Mouse (Mus musculus): ENCODE measurements at regions not wholly inside any gene's neighbourhood (a gene's known extent, or its start where the extent isn't known, plus 50 kb on each side); places are given as distances from the start of the nearest gene placed in this dataset.
A peak's percentile ranks its signal among the peaks of the same experiment; 100 is the strongest.

- DNase-seq (ENCODE audit: low spot score), result peak; percentile 36
These were observed 953.6 kb upstream of the Gm8797 start for GRCm38 (mm10) chr3:4796909-4797566.

GRCm38 (mm10) chr3:4797567-4797940 is 953.1 kb upstream of the Gm8797 start:
- ATAC-seq (ENCODE audit: low FRiP score), result no peak
- no peak for DNase-seq (ENCODE audit: low spot score)
- no peaks in the 10 kb centered on the region for H3K4me1 ChIP-seq (replicated peaks; ENCODE audit: control insufficient read depth, insufficient read depth, low read length)
- H3K4me3 ChIP-seq (ENCODE audit: low read depth, low read length), result no peak overlapping the region
- no peaks in the 10 kb centered on the region for H3K9me3 ChIP-seq (ENCODE audit: control insufficient read depth, low read length)
- WGBS, result 80% methylated on average over 6 of the region's 6 CpGs
- H3K36me3 ChIP-seq (ENCODE audit: control insufficient read depth, insufficient read depth, low read length), result no peaks in the 10 kb centered on the region
- no peak overlapping the region for H3K9ac ChIP-seq (ENCODE audit: low read depth, low read length)
- H3K4me2 ChIP-seq (replicated peaks; ENCODE audit: low read depth, low read length), result no peak overlapping the region
- H3K27me3 ChIP-seq (ENCODE audit: control insufficient read depth, insufficient read depth, low read length), result no peaks in the 10 kb centered on the region
- H3K27ac ChIP-seq (ENCODE audit: low read depth, low read length), result no peak overlapping the region

More at GRCm38 (mm10) chr3:4796909-4797566, 953.6 kb upstream of the Gm8797 start:
- 72% methylated on average over 8 of the region's 8 CpGs for WGBS
- Histone ChIP-seq H3K27me3 (ENCODE audit: control insufficient read depth, insufficient read depth, low read length) (no peaks in the 10 kb centered on the region), H3K4me2 (replicated peaks; ENCODE audit: low read depth, low read length) (no peak overlapping the region), H3K4me1 (replicated peaks; ENCODE audit: control insufficient read depth, insufficient read depth, low read length) (no peaks in the 10 kb centered on the region), H3K9me3 (ENCODE audit: control insufficient read depth, low read length) (no peaks in the 10 kb centered on the region), H3K27ac (ENCODE audit: low read depth, low read length) (no peak overlapping the region), H3K9ac (ENCODE audit: low read depth, low read length) (no peak overlapping the region), H3K4me3 (ENCODE audit: low read depth, low read length) (no peak overlapping the region), H3K36me3 (ENCODE audit: control insufficient read depth, insufficient read depth, low read length) (no peaks in the 10 kb centered on the region)
- ATAC-seq (ENCODE audit: low FRiP score), result peak; percentile 78

GRCm38 (mm10) chr3:4798366-4798765 is 952.2 kb upstream of the Gm8797 start:
- ATAC-seq (ENCODE audit: low FRiP score) (no peak), DNase-seq (ENCODE audit: low spot score) (no peak)
- Histone ChIP-seq H3K9ac (ENCODE audit: low read depth, low read length) (no peak overlapping the region), H3K4me1 (replicated peaks; ENCODE audit: control insufficient read depth, insufficient read depth, low read length) (no peaks in the 10 kb centered on the region), H3K27me3 (ENCODE audit: control insufficient read depth, insufficient read depth, low read length) (no peaks in the 10 kb centered on the region), H3K36me3 (ENCODE audit: control insufficient read depth, insufficient read depth, low read length) (no peaks in the 10 kb centered on the region), H3K4me3 (ENCODE audit: low read depth, low read length) (no peak overlapping the region), H3K27ac (ENCODE audit: low read depth, low read length) (no peak overlapping the region), H3K9me3 (ENCODE audit: control insufficient read depth, low read length) (no peaks in the 10 kb centered on the region), H3K4me2 (replicated peaks; ENCODE audit: low read depth, low read length) (no peak overlapping the region)
- 59% methylated on average over 3 of the region's 3 CpGs for WGBS

GRCm38 (mm10) chr3:4834459-4834858 is 916.1 kb upstream of the Gm8797 start:
- H3K4me3 ChIP-seq (ENCODE audit: low read depth, low read length), result no peak overlapping the region
- H3K9me3 ChIP-seq (ENCODE audit: control insufficient read depth, low read length), result no peaks in the 10 kb centered on the region
- DNase-seq (ENCODE audit: low spot score) (no peak), ATAC-seq (ENCODE audit: low FRiP score) (no peak)
- no peak overlapping the region for H3K9ac ChIP-seq (ENCODE audit: low read depth, low read length)
- H3K36me3 ChIP-seq (ENCODE audit: control insufficient read depth, insufficient read depth, low read length), result no peaks in the 10 kb centered on the region
- WGBS, result 92% methylated on average over 1 of the region's 1 CpGs
- H3K4me2 ChIP-seq (replicated peaks; ENCODE audit: low read depth, low read length), result no peak overlapping the region
- no peaks in the 10 kb centered on the region for H3K27me3 ChIP-seq (ENCODE audit: control insufficient read depth, insufficient read depth, low read length)
- H3K4me1 ChIP-seq (replicated peaks; ENCODE audit: control insufficient read depth, insufficient read depth, low read length), result no peaks in the 10 kb centered on the region
- no peak overlapping the region for H3K27ac ChIP-seq (ENCODE audit: low read depth, low read length)

GRCm38 (mm10) chr3:4835645-4836044 is 915.0 kb upstream of the Gm8797 start:
- H3K27me3 ChIP-seq (ENCODE audit: control insufficient read depth, insufficient read depth, low read length), result no peaks in the 10 kb centered on the region
- H3K36me3 ChIP-seq (ENCODE audit: control insufficient read depth, insufficient read depth, low read length), result no peaks in the 10 kb centered on the region
- H3K4me3 ChIP-seq (ENCODE audit: low read depth, low read length), result no peak overlapping the region
- no peak overlapping the region for H3K27ac ChIP-seq (ENCODE audit: low read depth, low read length)
- H3K4me2 ChIP-seq (replicated peaks; ENCODE audit: low read depth, low read length), result no peak overlapping the region
- no peak for ATAC-seq (ENCODE audit: low FRiP score)
- no peak overlapping the region for H3K9ac ChIP-seq (ENCODE audit: low read depth, low read length)
- no peaks in the 10 kb centered on the region for H3K4me1 ChIP-seq (replicated peaks; ENCODE audit: control insufficient read depth, insufficient read depth, low read length)
- no peak for DNase-seq (ENCODE audit: low spot score)
- H3K9me3 ChIP-seq (ENCODE audit: control insufficient read depth, low read length), result no peaks in the 10 kb centered on the region
- WGBS, result 97% methylated on average over 1 of the region's 1 CpGs

GRCm38 (mm10) chr3:4836888-4837287 is 913.7 kb upstream of the Gm8797 start:
- no peak overlapping the region for H3K4me3 ChIP-seq (ENCODE audit: low read depth, low read length)
- no peak for DNase-seq (ENCODE audit: low spot score)
- no peak for ATAC-seq (ENCODE audit: low FRiP score)
- no peak overlapping the region for H3K27ac ChIP-seq (ENCODE audit: low read depth, low read length)
- no peaks in the 10 kb centered on the region for H3K36me3 ChIP-seq (ENCODE audit: control insufficient read depth, insufficient read depth, low read length)
- H3K9me3 ChIP-seq (ENCODE audit: control insufficient read depth, low read length), result no peaks in the 10 kb centered on the region
- no peaks in the 10 kb centered on the region for H3K4me1 ChIP-seq (replicated peaks; ENCODE audit: control insufficient read depth, insufficient read depth, low read length)
- H3K27me3 ChIP-seq (ENCODE audit: control insufficient read depth, insufficient read depth, low read length), result no peaks in the 10 kb centered on the region
- no peak overlapping the region for H3K9ac ChIP-seq (ENCODE audit: low read depth, low read length)
- WGBS, result 76% methylated on average over 1 of the region's 1 CpGs
- H3K4me2 ChIP-seq (replicated peaks; ENCODE audit: low read depth, low read length), result no peak overlapping the region

GRCm38 (mm10) chr3:4854958-4855566 is 895.5 kb upstream of the Gm8797 start:
- H3K9me3 ChIP-seq (ENCODE audit: control insufficient read depth, low read length), result no peaks in the 10 kb centered on the region
- no peak overlapping the region for H3K27ac ChIP-seq (ENCODE audit: low read depth, low read length)
- no peak overlapping the region for H3K4me3 ChIP-seq (ENCODE audit: low read depth, low read length)
- DNase-seq (ENCODE audit: low spot score) (peak; percentile 8), ATAC-seq (ENCODE audit: low FRiP score) (peak; percentile 81)
- H3K27me3 ChIP-seq (ENCODE audit: control insufficient read depth, insufficient read depth, low read length), result no peaks in the 10 kb centered on the region
- no peak overlapping the region for H3K4me2 ChIP-seq (replicated peaks; ENCODE audit: low read depth, low read length)
- no peaks in the 10 kb centered on the region for H3K4me1 ChIP-seq (replicated peaks; ENCODE audit: control insufficient read depth, insufficient read depth, low read length)
- H3K9ac ChIP-seq (ENCODE audit: low read depth, low read length), result no peak overlapping the region
- no peaks in the 10 kb centered on the region for H3K36me3 ChIP-seq (ENCODE audit: control insufficient read depth, insufficient read depth, low read length)
- 76% methylated on average over 1 of the region's 1 CpGs for WGBS

- no peak overlapping the region for H3K4me2 ChIP-seq (replicated peaks; ENCODE audit: low read depth, low read length)
- H3K4me3 ChIP-seq (ENCODE audit: low read depth, low read length), result no peak overlapping the region
- no peak for DNase-seq (ENCODE audit: low spot score)
- no peaks in the 10 kb centered on the region for H3K9me3 ChIP-seq (ENCODE audit: control insufficient read depth, low read length)
- no peaks in the 10 kb centered on the region for H3K4me1 ChIP-seq (replicated peaks; ENCODE audit: control insufficient read depth, insufficient read depth, low read length)
- no peaks in the 10 kb centered on the region for H3K36me3 ChIP-seq (ENCODE audit: control insufficient read depth, insufficient read depth, low read length)
- no peak overlapping the region for H3K27ac ChIP-seq (ENCODE audit: low read depth, low read length)
- no peaks in the 10 kb centered on the region for H3K27me3 ChIP-seq (ENCODE audit: control insufficient read depth, insufficient read depth, low read length)
- H3K9ac ChIP-seq (ENCODE audit: low read depth, low read length), result no peak overlapping the region
- ATAC-seq (ENCODE audit: low FRiP score), result no peak
These were observed 894.0 kb upstream of the Gm8797 start for GRCm38 (mm10) chr3:4856571-4856970.

GRCm38 (mm10) chr3:4866226-4866625 is 884.4 kb upstream of the Gm8797 start:
- 76% methylated on average over 1 of the region's 1 CpGs for WGBS
- ATAC-seq (ENCODE audit: low FRiP score) (no peak), DNase-seq (ENCODE audit: low spot score) (no peak)
- Histone ChIP-seq H3K27me3 (ENCODE audit: control insufficient read depth, insufficient read depth, low read length) (no peaks in the 10 kb centered on the region), H3K9me3 (ENCODE audit: control insufficient read depth, low read length) (no peaks in the 10 kb centered on the region), H3K9ac (ENCODE audit: low read depth, low read length) (no peak overlapping the region), H3K27ac (ENCODE audit: low read depth, low read length) (no peak overlapping the region), H3K36me3 (ENCODE audit: control insufficient read depth, insufficient read depth, low read length) (no peaks in the 10 kb centered on the region), H3K4me2 (replicated peaks; ENCODE audit: low read depth, low read length) (no peak overlapping the region), H3K4me3 (ENCODE audit: low read depth, low read length) (no peak overlapping the region), H3K4me1 (replicated peaks; ENCODE audit: control insufficient read depth, insufficient read depth, low read length) (no peaks in the 10 kb centered on the region)
